Mouse (Mus musculus) lung, adult 10 weeks (tissue): ENCODE measurements around the gene Cdh6. TPM values are rescaled to one million over a fixed set of nuclear protein-coding genes. Genes with fewer than 3 reads are reported as not detected.

Experiments used
- polyA plus RNA-seq: library from polyadenylated mRNA; stranded (reverse); fragments of 350-450 nt; fragmentation: Illumina TruSeq; extraction: RNeasy Lipid Tissue Mini Kit (QIAGEN cat#74804); gene quantifications from one replicate; pipeline ENCODE4 v1.2.3, GENCODE M21; 2014; ENCODE audit warnings: low read depth, low replicate concordance; ENCODE audit not compliant: insufficient read depth

The Cdh6 gene
- 0.52 TPM for polyA plus RNA-seq

GRCm38 (mm10) chr15:13173071-13173778, at the start of gene Cdh6:
TSS of gene Cdh6 (minus strand) at chr15:13173675.

